Mouse (Mus musculus) cortical plate, adult 2 months (tissue): ENCODE measurements around the gene Pim3.

Source experiments
- CTCF ChIP-seq: fragments of 200-500 bp; IDR thresholded peaks from 2 replicates; pipeline ENCODE4 v1.5.1; 2011; ENCODE audit warnings: mild to moderate bottlenecking, control low read depth, low read length; ENCODE audit not compliant: insufficient read depth; ENCODE audit errors: extremely low read depth
- POLR2A ChIP-seq: fragments of 200-500 bp; IDR thresholded peaks from 2 replicates; pipeline ENCODE4 v1.6.1; 2011; ENCODE audit warnings: mild to moderate bottlenecking, low read length, control low read depth; ENCODE audit not compliant: insufficient read depth; ENCODE audit errors: extremely low read depth

GRCm38 (mm10) chr15:88819026-88819905 lies 42.7 kb upstream of the Pim3 start, which contains the start of the genes Alg12 and Creld2:
- no peak for TF ChIP-seq CTCF
- TF ChIP-seq POLR2A: peak; percentile 58; the same call in 1 of the 2 replicates
